15 mouse cellular contexts compared by ENCODE assay signal in the genomic region with DNA sequence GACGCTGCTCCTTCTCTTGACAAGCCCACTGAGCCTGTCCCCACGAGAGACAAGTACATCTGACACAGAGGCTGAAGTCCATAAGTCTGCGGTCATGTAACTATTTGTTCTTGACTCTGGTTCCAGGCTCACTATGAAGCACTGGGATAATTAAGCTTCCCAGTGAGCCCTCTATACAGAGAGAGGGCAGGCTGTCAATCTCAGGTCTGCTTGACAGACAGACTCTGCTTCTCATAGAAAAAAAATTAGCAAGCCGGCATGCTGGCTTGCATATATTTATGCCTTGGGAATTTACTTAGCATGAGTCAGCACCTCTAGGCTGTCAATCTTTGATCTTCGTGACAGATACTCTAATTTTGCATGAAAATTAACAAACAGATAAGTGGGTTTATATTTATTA.
DNase-seq lines count a peak whose midpoint lies in the region; ATAC-seq and TF ChIP-seq lines count a peak whose summit lies in the region.
"Had no signal": no experiment of that assay in that cellular context is flagged by ENCODE, and none has a peak within 500 bp of the region (broad histone marks: within the 10 kb centered on the region; RNA-seq: fewer than 3 reads in every experiment).

No protein-coding gene starts in this region.

- H3K36me3 ChIP-seq in hindbrain, embryonic 11.5 days (ENCODE audit: control insufficient read depth, insufficient read depth, low read length) = no peaks in the 10 kb centered on the region
- no peaks in the 10 kb centered on the region for H3K36me3 ChIP-seq in hindbrain, embryonic 10.5 days
- H3K36me3 ChIP-seq in hindbrain, embryonic 14.5 days (replicated peaks; ENCODE audit: control insufficient read depth, insufficient read depth) = no peaks in the 10 kb centered on the region
- H3K36me3 ChIP-seq in midbrain, embryonic 13.5 days = no peaks in the 10 kb centered on the region
- H3K36me3 ChIP-seq: limb, embryonic 15.5 days; neural tube, embryonic 15.5 days had no signal

- no peak overlapping the region for H3K9ac ChIP-seq in hindbrain, embryonic 11.5 days (ENCODE audit: low read depth, low read length)
- no peak overlapping the region for H3K9ac ChIP-seq in hindbrain, embryonic 14.5 days
- H3K9ac ChIP-seq in midbrain, embryonic 13.5 days (replicated peaks) = no peak overlapping the region
- H3K9ac ChIP-seq: limb, embryonic 15.5 days; neural tube, embryonic 15.5 days had no signal

- 44% methylated on average over 5 of the region's 5 CpGs for WGBS in hindbrain, embryonic 11.5 days
- 46% methylated on average over 5 of the region's 5 CpGs for WGBS in hindbrain, embryonic 10.5 days
- WGBS in hindbrain, embryonic 14.5 days = 31% methylated on average over 5 of the region's 5 CpGs
- WGBS in midbrain, embryonic 13.5 days = 27% methylated on average over 5 of the region's 5 CpGs

- TF ChIP-seq CTCF in brain, embryonic 14.5 days (IDR thresholded peaks at IDR 0.05; ENCODE audit: borderline replicate concordance, extremely low read depth, insufficient read depth, insufficient read length) = no peak

- no peaks in the 10 kb centered on the region for H3K27me3 ChIP-seq in hindbrain, embryonic 11.5 days (ENCODE audit: control insufficient read depth, insufficient read depth, low read length)
- no peaks in the 10 kb centered on the region for H3K27me3 ChIP-seq in hindbrain, embryonic 10.5 days (ENCODE audit: insufficient read depth, poor library complexity, severe bottlenecking)
- no peaks in the 10 kb centered on the region for H3K27me3 ChIP-seq in hindbrain, embryonic 14.5 days (ENCODE audit: control insufficient read depth, insufficient read depth, low read length)
- H3K27me3 ChIP-seq in midbrain, embryonic 13.5 days = no peaks in the 10 kb centered on the region
- H3K27me3 ChIP-seq: limb, embryonic 15.5 days; neural tube, embryonic 15.5 days had no signal

- H3K4me1 ChIP-seq in hindbrain, embryonic 11.5 days (replicated peaks; ENCODE audit: control insufficient read depth, insufficient read depth, low read length) = peaks cover 2% of the 10 kb centered on the region; the same call in 1 of the 2 replicates
- peaks cover 18% of the 10 kb centered on the region for H3K4me1 ChIP-seq in hindbrain, embryonic 10.5 days (replicated peaks)
- peaks cover 12% of the 10 kb centered on the region for H3K4me1 ChIP-seq in hindbrain, embryonic 14.5 days (replicated peaks; ENCODE audit: control insufficient read depth, insufficient read depth, low read length)
- peaks cover 15% of the 10 kb centered on the region for H3K4me1 ChIP-seq in midbrain, embryonic 13.5 days (replicated peaks)
- H3K4me1 ChIP-seq: neural tube, embryonic 15.5 days had no signal

- no peak for DNase-seq in hindbrain, embryonic 11.5 days (ENCODE audit: low spot score)
- DNase-seq in hindbrain, embryonic 10.5 days (ENCODE audit: low spot score) = no peak
- peak; percentile 68 for DNase-seq in brain, embryonic 14.5 days (ENCODE audit: low read depth)
- no peak for DNase-seq in hindbrain, embryonic 14.5 days (ENCODE audit: low spot score)
- no peak for DNase-seq in lung, adult 18-20 months
- no peak for DNase-seq in kidney, postnatal 25 days
- no peak for DNase-seq in layer of hippocampus, adult 11-12 months (ENCODE audit: low spot score)
- DNase-seq: cerebellum, adult 18-20 months; embryo, embryonic 11 days; kidney, adult 18-20 months; thymus, adult 18-20 months had no signal

- peak; percentile 70 for ATAC-seq in hindbrain, embryonic 11.5 days (ENCODE audit: low FRiP score)
- peak; percentile 69; the same call in 1 of the 2 replicates for ATAC-seq in hindbrain, embryonic 14.5 days (ENCODE audit: low FRiP score)
- ATAC-seq in midbrain, embryonic 13.5 days = peak; percentile 82

- no peak for TF ChIP-seq POLR2A in brain, embryonic 14.5 days (IDR thresholded peaks at IDR 0.05; ENCODE audit: borderline replicate concordance, extremely low read depth, insufficient read depth, insufficient read length, poor library complexity, severe bottlenecking)

- no peak overlapping the region for H3K4me2 ChIP-seq in hindbrain, embryonic 11.5 days (replicated peaks; ENCODE audit: low read depth, low read length)
- H3K4me2 ChIP-seq in hindbrain, embryonic 14.5 days (replicated peaks) = no peak overlapping the region
- H3K4me2 ChIP-seq in midbrain, embryonic 13.5 days (replicated peaks) = no peak overlapping the region
- H3K4me2 ChIP-seq: limb, embryonic 15.5 days; neural tube, embryonic 15.5 days had no signal

- no peak overlapping the region for H3K4me3 ChIP-seq in hindbrain, embryonic 11.5 days (ENCODE audit: low read depth, low read length)
- no peak overlapping the region for H3K4me3 ChIP-seq in hindbrain, embryonic 10.5 days
- no peak overlapping the region for H3K4me3 ChIP-seq in hindbrain, embryonic 14.5 days (replicated peaks; ENCODE audit: low read length)
- H3K4me3 ChIP-seq in midbrain, embryonic 13.5 days (replicated peaks) = no peak overlapping the region
- H3K4me3 ChIP-seq: erythroblast, embryonic 14.5 days; limb, embryonic 15.5 days; neural tube, embryonic 15.5 days had no signal

- H3K27ac ChIP-seq in hindbrain, embryonic 11.5 days (ENCODE audit: low read depth, low read length) = no peak overlapping the region
- H3K27ac ChIP-seq in hindbrain, embryonic 10.5 days = no peak overlapping the region
- H3K27ac ChIP-seq in hindbrain, embryonic 14.5 days = no peak overlapping the region
- peak overlapping the region; percentile 12; the same call in 1 of the 2 replicates for H3K27ac ChIP-seq in midbrain, embryonic 13.5 days
- H3K27ac ChIP-seq: limb, embryonic 15.5 days; neural tube, embryonic 15.5 days had no signal

- H3K9me3 ChIP-seq in hindbrain, embryonic 11.5 days (ENCODE audit: control insufficient read depth, low read length) = no peaks in the 10 kb centered on the region
- H3K9me3 ChIP-seq in hindbrain, embryonic 10.5 days = no peaks in the 10 kb centered on the region
- no peaks in the 10 kb centered on the region for H3K9me3 ChIP-seq in hindbrain, embryonic 14.5 days (ENCODE audit: control insufficient read depth, low read length)
- H3K9me3 ChIP-seq in midbrain, embryonic 13.5 days = no peaks in the 10 kb centered on the region
- H3K9me3 ChIP-seq: limb, embryonic 15.5 days; neural tube, embryonic 15.5 days had no signal
